Mouse (Mus musculus) lung, postnatal 0 days (tissue): ENCODE measurements around the gene Chd9. TPM values are rescaled to one million over a fixed set of nuclear protein-coding genes. Genes with fewer than 3 reads are reported as not detected.
A peak's percentile ranks its signal among the peaks of the same experiment; 100 is the strongest.

ENCODE experiments used
- ATAC-seq: fragments of 200-750 bp; cut with Nextera tagmentation; 2 replicates; pipeline ENCODE4 v1.8.0; 2017; ENCODE audit warnings: moderate library complexity
- DNase-seq: peaks from one replicate; pipeline ENCODE4 v3.0.0-alpha.2; 2016; ENCODE audit warnings: low spot score
- H3K27ac ChIP-seq: fragments of 300-500 bp; sonication (generic); 2 replicates; pipeline ENCODE4 v1.5.1; 2014; ENCODE audit warnings: antibody characterized with exemption, mild to moderate bottlenecking, low read length, mixed read lengths
- H3K27me3 ChIP-seq: fragments of 300-500 bp; sonication (generic); replicated peaks from 2 replicates; pipeline ENCODE4 v1.6.1; 2014; ENCODE audit warnings: low read length, mixed read lengths; ENCODE audit not compliant: insufficient read depth
- H3K36me3 ChIP-seq: fragments of 300-500 bp; sonication (generic); 2 replicates; pipeline ENCODE4 v1.6.1; 2014; ENCODE audit warnings: low read length, mixed read lengths; ENCODE audit not compliant: insufficient read depth
- H3K4me1 ChIP-seq: fragments of 300-500 bp; sonication (generic); 2 replicates; pipeline ENCODE4 v1.6.1; 2014; ENCODE audit warnings: antibody characterized with exemption, low read depth, low read length, mixed read lengths; ENCODE audit not compliant: insufficient read depth
- H3K4me2 ChIP-seq: fragments of 300-500 bp; sonication (generic); replicated peaks from 2 replicates; pipeline ENCODE4 v1.6.1; 2014; ENCODE audit warnings: low read depth, mild to moderate bottlenecking, low read length, moderate library complexity, mixed read lengths
- H3K4me3 ChIP-seq: fragments of 300-500 bp; sonication (generic); 2 replicates; pipeline ENCODE4 v1.5.1; 2014; ENCODE audit warnings: low read depth, low read length
- H3K9ac ChIP-seq: fragments of 300-500 bp; sonication (generic); replicated peaks from 2 replicates; pipeline ENCODE4 v1.6.1; 2014; ENCODE audit warnings: low read depth, mild to moderate bottlenecking
- H3K9me3 ChIP-seq: fragments of 300-500 bp; sonication (generic); 2 replicates; pipeline ENCODE4 v1.6.1; 2016; ENCODE audit warnings: low read length, mixed read lengths
- CTCF ChIP-seq: IDR thresholded peaks from 2 replicates; pipeline ENCODE4 v1.5.1; 2016; ENCODE audit warnings: antibody characterized with exemption, mild to moderate bottlenecking
- EP300 ChIP-seq: IDR thresholded peaks from 2 replicates; pipeline ENCODE4 v1.6.1; 2016; ENCODE audit warnings: antibody characterized with exemption, mild to moderate bottlenecking, control low read depth
- WGBS: fragments of 180-500 bp; shearing (Covaris S2); extraction: QIAGEN DNeasy Blood & Tissue Kit; methylation state at CpG from one replicate; pipeline ENCODE4 v1.1.7; 2014; 5-methylcytosine and 5-hydroxymethylcytosine counted together
- microRNA-seq: library from miRNA; unstranded; fragments of <30 nt; microRNA quantifications from one replicate; pipeline ENCODE4, GENCODE M21; 2016
- polyA plus RNA-seq: library from polyadenylated mRNA; unstranded; fragments of >200 nt; fragmentation: Nextera tagmentation; extraction: Ambion mirVana; gene quantifications from 2 replicates; pipeline ENCODE4 v1.2.1, GENCODE M21; 2015

Chd9 gene
- polyA plus RNA-seq, 1 experiment from 2014 or later = 122 TPM

DNA sequence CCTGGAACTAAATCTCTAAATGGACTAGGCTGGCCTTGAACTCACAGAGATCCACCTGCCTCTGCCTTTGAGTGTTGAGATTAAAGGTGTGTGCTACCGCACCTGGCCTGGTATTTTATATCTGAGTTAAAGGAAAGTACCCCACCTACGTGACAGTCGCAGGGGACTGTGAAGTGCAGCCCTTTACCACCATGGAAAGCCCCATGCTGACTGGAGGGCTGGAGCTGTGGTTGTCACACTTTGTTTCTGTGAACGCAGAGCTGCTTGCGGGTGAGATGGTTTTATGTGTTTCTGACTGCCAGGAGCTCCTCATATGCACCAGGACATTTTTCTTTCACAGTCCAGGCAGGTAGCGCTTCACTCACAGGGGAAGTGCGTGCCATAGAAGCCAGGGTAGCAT is 260.3 kb downstream of the Chd9 start:
- no peak overlapping the region for H3K27ac ChIP-seq
- no peak overlapping the region for H3K9ac ChIP-seq
- TF ChIP-seq EP300 (no peak), CTCF (no peak)
- H3K27me3 ChIP-seq = no peaks in the 10 kb centered on the region
- no peak overlapping the region for H3K4me2 ChIP-seq
- H3K9me3 ChIP-seq = no peaks in the 10 kb centered on the region
- ATAC-seq = no peak
- peaks cover 31% of the 10 kb centered on the region; the same call in 1 of the 2 replicates for H3K36me3 ChIP-seq
- H3K4me3 ChIP-seq = no peak overlapping the region
- WGBS = 95% methylated on average over 7 of the region's 7 CpGs
- H3K4me1 ChIP-seq = no peaks in the 10 kb centered on the region
- no peak for DNase-seq

DNA sequence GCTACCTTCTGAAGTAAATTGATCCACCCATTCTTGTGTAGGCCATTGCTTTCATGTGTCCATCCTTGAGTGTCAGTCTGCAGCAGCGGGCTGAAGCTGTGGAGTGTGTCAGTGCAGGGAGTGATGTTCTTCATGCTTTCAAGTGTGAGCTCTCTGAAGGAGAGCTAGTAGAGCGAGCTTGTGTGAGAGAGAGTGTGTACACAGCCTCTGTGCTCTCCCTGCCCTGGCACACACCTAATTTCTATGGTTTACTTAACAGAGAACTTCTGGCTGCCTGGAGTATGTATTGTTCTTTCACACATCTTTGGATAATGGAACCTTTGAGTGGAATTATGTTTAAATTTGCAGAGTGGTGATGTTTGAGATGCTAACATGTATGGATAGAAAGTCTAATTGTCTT is 261.4 kb downstream of the Chd9 start:
- ATAC-seq = peak; percentile 67
- Histone ChIP-seq H3K9ac (no peak overlapping the region), H3K4me3 (no peak overlapping the region), H3K9me3 (no peaks in the 10 kb centered on the region), H3K4me2 (no peak overlapping the region), H3K27ac (no peak overlapping the region), H3K4me1 (no peaks in the 10 kb centered on the region), H3K36me3 (peaks cover 27% of the 10 kb centered on the region; the same call in 1 of the 2 replicates), H3K27me3 (no peaks in the 10 kb centered on the region)
- 57% methylated on average over 2 of the region's 2 CpGs for WGBS
- DNase-seq = peak; percentile 54
- no peak for TF ChIP-seq EP300
- TF ChIP-seq CTCF = no peak

DNA sequence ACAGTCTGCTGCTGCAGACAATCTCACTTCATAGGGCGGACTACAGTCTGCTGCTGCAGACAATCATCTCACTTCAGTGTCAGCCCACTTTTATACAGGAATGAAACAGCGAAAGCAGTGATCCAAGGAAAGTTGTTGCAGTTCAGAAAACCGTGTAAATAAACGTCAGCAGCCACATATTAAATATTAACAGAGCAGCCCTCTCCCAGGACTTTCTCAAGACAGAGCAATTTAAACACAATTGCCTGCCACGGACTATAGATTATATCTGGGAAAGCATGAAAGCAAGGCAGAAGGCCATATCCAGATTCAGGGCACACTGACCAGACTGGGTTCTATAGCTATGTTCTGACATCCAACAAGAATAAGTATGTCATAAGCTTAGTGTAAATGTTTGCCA is 266.0 kb downstream of the Chd9 start:
- no peak overlapping the region for H3K9ac ChIP-seq
- DNase-seq (peak; percentile 21), ATAC-seq (no peak)
- H3K9me3 ChIP-seq = no peaks in the 10 kb centered on the region
- H3K36me3 ChIP-seq = peaks cover 31% of the 10 kb centered on the region; the same call in 1 of the 2 replicates
- no peaks in the 10 kb centered on the region for H3K4me1 ChIP-seq
- TF ChIP-seq EP300 = no peak
- TF ChIP-seq CTCF = no peak
- WGBS = 56% methylated on average over 5 of the region's 5 CpGs
- H3K27me3 ChIP-seq = no peaks in the 10 kb centered on the region
- H3K4me3 ChIP-seq = no peak overlapping the region
- H3K27ac ChIP-seq = no peak overlapping the region
- H3K4me2 ChIP-seq = no peak overlapping the region

DNA sequence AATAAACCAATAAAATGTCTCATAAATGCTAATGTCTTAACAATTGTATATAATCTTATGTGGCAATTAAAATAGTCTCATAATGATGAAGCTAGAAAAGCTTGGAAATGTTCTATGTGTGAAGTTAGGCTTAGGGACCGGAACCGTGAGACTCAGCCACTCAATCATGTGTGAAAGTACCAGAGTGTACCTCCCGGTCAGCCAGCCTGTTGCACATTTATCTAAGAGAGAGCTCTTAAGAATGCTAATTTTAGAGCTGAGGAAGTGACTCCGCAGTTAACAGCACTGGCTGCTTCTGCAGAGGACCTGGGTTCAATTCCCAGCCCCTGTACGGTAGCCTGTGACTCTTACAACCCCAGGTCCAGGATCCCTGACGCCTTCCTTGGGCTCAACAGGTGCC is 270.0 kb downstream of the Chd9 start:
- no peak for DNase-seq
- Histone ChIP-seq H3K27ac (no peak overlapping the region), H3K4me3 (no peak overlapping the region), H3K27me3 (no peaks in the 10 kb centered on the region), H3K9me3 (no peaks in the 10 kb centered on the region), H3K4me2 (no peak overlapping the region), H3K9ac (no peak overlapping the region), H3K36me3 (peaks cover 25% of the 10 kb centered on the region; the same call in 1 of the 2 replicates), H3K4me1 (no peaks in the 10 kb centered on the region)
- ATAC-seq = no peak
- WGBS = 75% methylated on average over 6 of the region's 6 CpGs
- TF ChIP-seq EP300 (no peak), CTCF (no peak)

Small RNA genes within 50 kb of the gene (microRNA-seq; reads per million reads assigned to microRNA genes)
- gene Gm44382 = not detected

Other genes starting within 250 kb of the Chd9 start
- gene Gm19935, start 11.0 kb upstream of the Chd9 start, polyA plus RNA-seq = 9.9 and 10.8 TPM in 2 replicates
- 13.7 and 13.8 TPM in 2 replicates for gene Rbl2, start 241.7 kb downstream of the Chd9 start, polyA plus RNA-seq